Mouse (Mus musculus): Measurements from ENCODE around the gene Gm28551.

DNA sequence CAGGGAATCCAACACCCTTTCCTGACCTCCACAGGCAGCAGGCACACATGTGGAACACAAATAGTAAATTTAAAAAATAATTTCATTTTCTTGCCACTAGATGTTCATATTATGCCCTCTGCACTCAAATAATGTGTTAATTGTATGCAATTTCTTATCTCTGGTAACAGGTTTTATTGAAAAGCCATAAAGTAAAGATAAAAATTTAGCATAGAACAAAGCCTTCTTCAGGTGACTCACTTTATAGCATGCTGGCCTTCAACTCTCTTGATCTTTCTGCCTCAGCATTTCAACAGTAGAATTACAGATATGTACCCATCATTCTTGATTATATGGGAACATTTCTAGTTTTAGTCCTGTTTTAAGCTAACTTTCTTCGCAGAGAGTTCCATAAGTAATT lies 28.2 kb downstream of the Gm28551 start:
- TF ChIP-seq POLR2A (IDR thresholded peaks at IDR 0.05; ENCODE audit: control insufficient read depth, extremely low read depth, insufficient read depth, low read length, poor library complexity) (no peak), CTCF (IDR thresholded peaks at IDR 0.05; ENCODE audit: borderline replicate concordance, control insufficient read depth, extremely low read depth, insufficient read depth, low read length, poor library complexity) (no peak)
